Mouse (Mus musculus): ENCODE measurements around the gene Cdk5rap2.

DNA sequence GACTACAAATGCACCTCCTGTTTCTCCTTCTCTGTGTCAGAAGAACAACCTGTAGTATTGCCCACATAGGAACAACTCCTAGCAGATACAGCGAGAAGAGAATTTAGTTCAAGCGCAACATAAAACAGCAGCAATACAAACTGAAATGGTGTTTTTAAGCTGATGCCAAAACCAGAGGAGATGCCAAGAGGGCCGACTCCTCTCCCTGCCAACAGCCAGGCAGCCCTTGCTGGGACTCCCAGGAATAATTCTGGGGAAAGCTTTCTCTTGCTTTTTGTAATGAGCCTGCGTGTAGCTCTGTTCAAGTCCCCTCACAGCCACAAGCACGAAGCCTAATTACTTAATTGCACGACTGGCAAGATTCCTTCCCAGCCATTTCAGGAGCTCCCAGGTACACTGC lies 120.9 kb downstream of the Cdk5rap2 start:
- no peak for TF ChIP-seq POLR2A (IDR thresholded peaks at IDR 0.05; ENCODE audit: borderline replicate concordance, low read depth, low read length)
- TF ChIP-seq CTCF (IDR thresholded peaks at IDR 0.05; ENCODE audit: low read depth, low read length): no peak
